Mouse (Mus musculus): ENCODE results near the gene Dus4l. TPM values are rescaled to one million over a fixed set of nuclear protein-coding genes. Genes with fewer than 3 reads are reported as not detected.
"Not testable (repeated sequence)": the region's sequence is repeated elsewhere in the genome, so short reads cannot be mapped to it uniquely, and the experiment has no call there.

The Dus4l gene
- polyA plus RNA-seq, 1 experiment from 2014 or later: 4.9 TPM

GRCm38 (mm10) chr12:31634343-31635239, 20.0 kb downstream of the Dus4l start, which contains the start of gene Bcap29:
TSS of gene Bcap29 (minus strand) at chr12:31634658.
- H3K9me3 ChIP-seq (ENCODE audit: control insufficient read depth, low read length): no peaks in the 10 kb centered on the region
- ATAC-seq (ENCODE audit: low FRiP score, low TSS enrichment) (peak; percentile 95), DNase-seq (ENCODE audit: low spot score) (peak; percentile 87)
- peak within 1 kb of the TSS; percentile 81 for H3K27ac ChIP-seq (replicated peaks)
- peak within 1 kb of the TSS; percentile 56 for H3K4me3 ChIP-seq (ENCODE audit: low read depth, low read length)
- peak within 1 kb of the TSS; percentile 84 for H3K9ac ChIP-seq (ENCODE audit: low read length)
- TF ChIP-seq CTCF (IDR thresholded peaks at IDR 0.05; ENCODE audit: low read depth): no peak
- no peak for TF ChIP-seq EP300 (optimal IDR thresholded peaks at IDR 0.05)
- H3K27me3 ChIP-seq (ENCODE audit: control insufficient read depth, insufficient read depth, low read length): no peaks in the 10 kb centered on the region
- H3K4me2 ChIP-seq (replicated peaks; ENCODE audit: low read depth): peak within 1 kb of the TSS; percentile 83
- no peaks in the 10 kb centered on the region for H3K36me3 ChIP-seq (ENCODE audit: control insufficient read depth, insufficient read depth, low read length)
- WGBS: 3% methylated on average over 57 of the region's 73 CpGs
- H3K4me1 ChIP-seq (replicated peaks; ENCODE audit: control insufficient read depth, insufficient read depth): no peaks in the 10 kb centered on the region

DNA sequence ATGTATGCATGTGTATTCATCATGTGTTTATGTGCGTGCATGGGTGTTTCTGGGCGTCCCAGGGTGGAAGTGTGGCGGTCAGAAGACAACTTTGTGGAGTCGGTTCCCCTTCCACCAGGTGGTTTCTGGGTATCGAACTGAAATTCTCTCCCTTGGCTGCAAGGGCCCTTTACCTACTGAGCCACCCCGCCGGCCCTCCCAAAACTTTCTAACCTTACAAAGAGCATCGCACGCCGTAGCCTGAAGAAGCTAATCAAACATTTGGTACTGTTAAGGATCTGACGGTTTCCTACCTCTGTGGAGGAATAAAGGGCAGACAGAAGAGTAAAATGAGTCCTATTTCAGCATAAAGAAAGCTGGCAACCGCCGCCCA, 20.7 kb downstream of the Dus4l start:
- H3K27ac ChIP-seq (replicated peaks): peak overlapping the region; percentile 81
- H3K4me1 ChIP-seq (replicated peaks; ENCODE audit: control insufficient read depth, insufficient read depth): no peaks in the 10 kb centered on the region
- DNase-seq (ENCODE audit: low spot score): no peak
- peak overlapping the region; percentile 83 for H3K4me2 ChIP-seq (replicated peaks; ENCODE audit: low read depth)
- ATAC-seq (ENCODE audit: low FRiP score, low TSS enrichment): peak; percentile 11; the same call in 1 of the 2 replicates
- no peaks in the 10 kb centered on the region for H3K9me3 ChIP-seq (ENCODE audit: control insufficient read depth, low read length)
- no peaks in the 10 kb centered on the region for H3K36me3 ChIP-seq (ENCODE audit: control insufficient read depth, insufficient read depth, low read length)
- H3K27me3 ChIP-seq (ENCODE audit: control insufficient read depth, insufficient read depth, low read length): no peaks in the 10 kb centered on the region
- H3K4me3 ChIP-seq (ENCODE audit: low read depth, low read length): peak overlapping the region; percentile 56
- peak overlapping the region; percentile 84 for H3K9ac ChIP-seq (ENCODE audit: low read length)
- 9% methylated on average over 13 of the region's 13 CpGs for WGBS
- no peak for TF ChIP-seq CTCF (IDR thresholded peaks at IDR 0.05; ENCODE audit: low read depth)
- no peak for TF ChIP-seq EP300 (optimal IDR thresholded peaks at IDR 0.05)

GRCm38 (mm10) chr12:31628396-31628795, 26.2 kb downstream of the Dus4l start:
- 87% methylated on average over 9 of the region's 9 CpGs for WGBS
- H3K27me3 ChIP-seq (ENCODE audit: control insufficient read depth, insufficient read depth, low read length); ATAC-seq (ENCODE audit: low FRiP score, low TSS enrichment); H3K9me3 ChIP-seq (ENCODE audit: control insufficient read depth, low read length); H3K27ac ChIP-seq (replicated peaks); H3K4me1 ChIP-seq (replicated peaks; ENCODE audit: control insufficient read depth, insufficient read depth); H3K4me3 ChIP-seq (ENCODE audit: low read depth, low read length); H3K9ac ChIP-seq (ENCODE audit: low read length); H3K36me3 ChIP-seq (ENCODE audit: control insufficient read depth, insufficient read depth, low read length); H3K4me2 ChIP-seq (replicated peaks; ENCODE audit: low read depth); DNase-seq (ENCODE audit: low spot score): not testable (repeated sequence)

DNA sequence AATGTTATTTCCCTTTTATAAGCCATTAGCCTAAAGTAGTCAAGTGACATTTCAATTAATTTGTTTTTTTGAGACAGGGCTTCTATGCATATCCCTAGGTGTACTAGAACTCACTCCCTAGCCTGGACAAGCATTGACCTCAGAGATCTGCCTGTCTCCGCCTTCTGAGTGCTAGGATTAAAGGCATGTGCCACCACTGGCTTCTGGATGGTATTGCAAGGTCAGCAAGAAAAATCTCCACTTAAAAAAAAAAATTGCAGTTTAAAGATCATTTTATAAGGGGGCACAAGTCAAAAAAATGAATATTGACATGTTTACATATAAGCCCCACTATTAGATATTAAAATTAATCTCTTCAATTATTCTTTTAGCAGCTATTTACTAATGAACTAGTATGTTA, 29.6 kb downstream of the Dus4l start:
- Histone ChIP-seq H3K27me3 (ENCODE audit: control insufficient read depth, insufficient read depth, low read length) (no peaks in the 10 kb centered on the region), H3K4me3 (ENCODE audit: low read depth, low read length) (no peak overlapping the region), H3K4me1 (replicated peaks; ENCODE audit: control insufficient read depth, insufficient read depth) (no peaks in the 10 kb centered on the region), H3K36me3 (ENCODE audit: control insufficient read depth, insufficient read depth, low read length) (0 out of 2 replicates have a peak, but pooled peaks cover 3% of the 10 kb centered on the region), H3K9ac (ENCODE audit: low read length) (no peak overlapping the region), H3K4me2 (replicated peaks; ENCODE audit: low read depth) (no peak overlapping the region), H3K27ac (replicated peaks) (no peak overlapping the region), H3K9me3 (ENCODE audit: control insufficient read depth, low read length) (no peaks in the 10 kb centered on the region)
- ATAC-seq (ENCODE audit: low FRiP score, low TSS enrichment) (no peak), DNase-seq (ENCODE audit: low spot score) (no peak)
- WGBS: 100% methylated on average over 1 of the region's 1 CpGs
- TF ChIP-seq CTCF (IDR thresholded peaks at IDR 0.05; ENCODE audit: low read depth): no peak
- no peak for TF ChIP-seq EP300 (optimal IDR thresholded peaks at IDR 0.05)

- 65% methylated on average over 8 of the region's 8 CpGs for WGBS
- DNase-seq (ENCODE audit: low spot score) (no peak), ATAC-seq (ENCODE audit: low FRiP score, low TSS enrichment) (no peak)
- Histone ChIP-seq H3K9me3 (ENCODE audit: control insufficient read depth, low read length) (no peaks in the 10 kb centered on the region), H3K9ac (ENCODE audit: low read length) (no peak overlapping the region), H3K4me1 (replicated peaks; ENCODE audit: control insufficient read depth, insufficient read depth) (no peaks in the 10 kb centered on the region), H3K4me3 (ENCODE audit: low read depth, low read length) (no peak overlapping the region), H3K27ac (replicated peaks) (no peak overlapping the region; the same call in 1 of the 2 replicates), H3K4me2 (replicated peaks; ENCODE audit: low read depth) (no peak overlapping the region), H3K36me3 (ENCODE audit: control insufficient read depth, insufficient read depth, low read length) (peaks cover 5% of the 10 kb centered on the region; the same call in 1 of the 2 replicates), H3K27me3 (ENCODE audit: control insufficient read depth, insufficient read depth, low read length) (no peaks in the 10 kb centered on the region)
- peak; percentile 56 for TF ChIP-seq CTCF (IDR thresholded peaks at IDR 0.05; ENCODE audit: low read depth)
- TF ChIP-seq EP300 (optimal IDR thresholded peaks at IDR 0.05): no peak
Observed at GRCm38 (mm10) chr12:31620106-31620505, 34.5 kb downstream of the Dus4l start.

DNA sequence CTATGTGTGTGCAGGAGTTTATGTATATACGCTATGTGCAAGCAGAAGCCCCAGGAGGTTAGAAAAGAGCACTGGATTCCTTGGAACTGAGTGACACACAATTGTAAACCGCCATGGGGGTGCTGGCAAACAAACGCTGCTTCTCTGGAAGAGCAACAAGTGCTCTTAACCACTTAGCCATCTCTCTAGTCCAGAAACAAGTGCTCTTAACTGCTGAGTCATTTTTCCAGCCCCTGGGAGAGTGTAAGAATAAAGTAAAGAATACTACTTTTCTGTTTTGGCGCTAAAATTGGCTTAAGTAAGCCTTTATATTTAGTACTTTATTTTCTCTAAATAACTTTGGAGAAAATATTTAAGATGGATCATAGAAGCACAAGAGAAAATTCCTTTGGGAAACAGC, 41.3 kb downstream of the Dus4l start:
- Histone ChIP-seq H3K36me3 (ENCODE audit: control insufficient read depth, insufficient read depth, low read length) (peaks cover 4% of the 10 kb centered on the region; the same call in 1 of the 2 replicates), H3K27me3 (ENCODE audit: control insufficient read depth, insufficient read depth, low read length) (no peaks in the 10 kb centered on the region), H3K4me1 (replicated peaks; ENCODE audit: control insufficient read depth, insufficient read depth) (no peaks in the 10 kb centered on the region), H3K9me3 (ENCODE audit: control insufficient read depth, low read length) (no peaks in the 10 kb centered on the region), H3K4me2 (replicated peaks; ENCODE audit: low read depth) (no peak overlapping the region), H3K9ac (ENCODE audit: low read length) (no peak overlapping the region), H3K27ac (replicated peaks) (no peak overlapping the region), H3K4me3 (ENCODE audit: low read depth, low read length) (no peak overlapping the region)
- WGBS: 58% methylated on average over 4 of the region's 4 CpGs
- ATAC-seq (ENCODE audit: low FRiP score, low TSS enrichment) (no peak), DNase-seq (ENCODE audit: low spot score) (no peak)
- no peak for TF ChIP-seq EP300 (optimal IDR thresholded peaks at IDR 0.05)
- no peak for TF ChIP-seq CTCF (IDR thresholded peaks at IDR 0.05; ENCODE audit: low read depth)
